Mouse (Mus musculus) lung, embryonic 14.5 days (tissue): Measurements from ENCODE around the gene Dscaml1. TPM values are rescaled to one million over a fixed set of nuclear protein-coding genes. Genes with fewer than 3 reads are reported as not detected.
A peak's percentile ranks its signal among the peaks of the same experiment; 100 is the strongest.

Experiments
- ATAC-seq: fragments of 200-750 bp; cut with Nextera tagmentation; 2 replicates; pipeline ENCODE4 v1.8.0; 2017; ENCODE audit warnings: mild to moderate bottlenecking, moderate TSS enrichment, moderate library complexity; ENCODE audit not compliant: insufficient read depth
- DNase-seq: peaks from one replicate; pipeline ENCODE4 v3.0.0-alpha.2; 2015
- H3K27ac ChIP-seq: fragments of 300-500 bp; sonication (generic); 2 replicates; pipeline ENCODE4 v1.5.1; 2014; ENCODE audit warnings: low read depth, mild to moderate bottlenecking, moderate library complexity
- H3K27me3 ChIP-seq: fragments of 300-500 bp; sonication (generic); 2 replicates; pipeline ENCODE4 v1.6.1; 2014; ENCODE audit warnings: low read length, control low read depth; ENCODE audit not compliant: insufficient read depth
- H3K36me3 ChIP-seq: fragments of 300-500 bp; sonication (generic); 2 replicates; pipeline ENCODE4 v1.6.1; 2014; ENCODE audit warnings: control low read depth; ENCODE audit not compliant: insufficient read depth
- H3K4me1 ChIP-seq: fragments of 300-500 bp; sonication (generic); 2 replicates; pipeline ENCODE4 v1.6.1; 2014; ENCODE audit warnings: antibody characterized with exemption, control low read depth; ENCODE audit not compliant: insufficient read depth
- H3K4me2 ChIP-seq: fragments of 300-500 bp; sonication (generic); 2 replicates; pipeline ENCODE4 v1.6.1; 2014; ENCODE audit warnings: mild to moderate bottlenecking
- H3K4me3 ChIP-seq: fragments of 300-500 bp; sonication (generic); 2 replicates; pipeline ENCODE4 v1.5.1; 2014; ENCODE audit warnings: low read depth, low read length
- H3K9ac ChIP-seq: fragments of 300-500 bp; sonication (generic); 2 replicates; pipeline ENCODE4 v1.6.1; 2014
- H3K9me3 ChIP-seq: fragments of 300-500 bp; sonication (generic); 2 replicates; pipeline ENCODE4 v1.6.1; 2016; ENCODE audit warnings: low read depth, low read length, control low read depth
- CTCF ChIP-seq: IDR thresholded peaks from 2 replicates; pipeline ENCODE4 v1.5.1; 2016; ENCODE audit warnings: antibody characterized with exemption, low read depth
- WGBS: fragments of 180-500 bp; shearing (Covaris S2); extraction: QIAGEN DNeasy Blood & Tissue Kit; methylation state at CpG from one replicate; pipeline ENCODE4 v1.1.7; 2014; 5-methylcytosine and 5-hydroxymethylcytosine counted together
- polyA plus RNA-seq: library from polyadenylated mRNA; unstranded; fragments of >200 nt; fragmentation: Nextera tagmentation; extraction: Ambion mirVana; gene quantifications from 2 replicates; pipeline ENCODE4 v1.2.1, GENCODE M21; 2014

Dscaml1 gene
- 0.05 and 0.20 TPM in 2 replicates for polyA plus RNA-seq

GRCm38 (mm10) chr9:45426456-45426855, at the start of gene Dscaml1:
Gene Dscaml1, plus strand, starts transcription at chr9:45426628.
- DNase-seq = no peak
- no peaks in the 10 kb centered on the region for H3K4me1 ChIP-seq
- no peak within 1 kb of the TSS for H3K4me3 ChIP-seq
- no peak for ATAC-seq
- H3K36me3 ChIP-seq = no peaks in the 10 kb centered on the region
- H3K27ac ChIP-seq = no peak within 1 kb of the TSS
- peaks cover 33% of the 10 kb centered on the region for H3K27me3 ChIP-seq
- no peak within 1 kb of the TSS for H3K4me2 ChIP-seq
- 78% methylated on average over 4 of the region's 4 CpGs for WGBS
- no peak within 1 kb of the TSS for H3K9ac ChIP-seq
- no peak for TF ChIP-seq CTCF
- H3K9me3 ChIP-seq = no peaks in the 10 kb centered on the region

- H3K4me2 ChIP-seq = no peak overlapping the region
- no peak for TF ChIP-seq CTCF
- H3K27ac ChIP-seq = 0 out of 2 replicates have a peak overlapping the region, but pooled peaks have one; percentile 2
- H3K27me3 ChIP-seq = no peaks in the 10 kb centered on the region
- H3K36me3 ChIP-seq = no peaks in the 10 kb centered on the region
- ATAC-seq (peak; percentile 71), DNase-seq (peak; percentile 31)
- no peaks in the 10 kb centered on the region for H3K9me3 ChIP-seq
- 50% methylated on average over 2 of the region's 2 CpGs for WGBS
- H3K9ac ChIP-seq = no peak overlapping the region
- H3K4me3 ChIP-seq = no peak overlapping the region
- 0 out of 2 replicates have a peak, but pooled peaks cover 3% of the 10 kb centered on the region for H3K4me1 ChIP-seq
Observed at GRCm38 (mm10) chr9:45376883-45377282, 49.5 kb upstream of the Dscaml1 start.

GRCm38 (mm10) chr9:45380411-45381251, 45.8 kb upstream of the Dscaml1 start:
- ATAC-seq = no peak
- no peak overlapping the region for H3K27ac ChIP-seq
- H3K36me3 ChIP-seq = no peaks in the 10 kb centered on the region
- H3K9ac ChIP-seq = no peak overlapping the region
- no peak overlapping the region for H3K4me3 ChIP-seq
- H3K9me3 ChIP-seq = no peaks in the 10 kb centered on the region
- no peaks in the 10 kb centered on the region for H3K4me1 ChIP-seq
- no peak overlapping the region for H3K4me2 ChIP-seq
- TF ChIP-seq CTCF = no peak
- 51% methylated on average over 10 of the region's 10 CpGs for WGBS
- H3K27me3 ChIP-seq = no peaks in the 10 kb centered on the region
- no peak for DNase-seq

GRCm38 (mm10) chr9:45382336-45382735, 44.1 kb upstream of the Dscaml1 start:
- Histone ChIP-seq H3K9ac (no peak overlapping the region), H3K4me1 (no peaks in the 10 kb centered on the region), H3K4me2 (no peak overlapping the region), H3K27ac (no peak overlapping the region), H3K36me3 (no peaks in the 10 kb centered on the region), H3K4me3 (no peak overlapping the region), H3K9me3 (no peaks in the 10 kb centered on the region), H3K27me3 (no peaks in the 10 kb centered on the region)
- ATAC-seq (no peak), DNase-seq (no peak)
- WGBS = 57% methylated on average over 5 of the region's 5 CpGs
- TF ChIP-seq CTCF = no peak

- WGBS = 84% methylated on average over 5 of the region's 5 CpGs
- ATAC-seq = no peak
- no peak for TF ChIP-seq CTCF
- no peak overlapping the region for H3K9ac ChIP-seq
- H3K27me3 ChIP-seq = no peaks in the 10 kb centered on the region
- H3K36me3 ChIP-seq = no peaks in the 10 kb centered on the region
- no peak overlapping the region for H3K27ac ChIP-seq
- no peak overlapping the region for H3K4me2 ChIP-seq
- no peaks in the 10 kb centered on the region for H3K9me3 ChIP-seq
- H3K4me3 ChIP-seq = no peak overlapping the region
- H3K4me1 ChIP-seq = no peaks in the 10 kb centered on the region
- DNase-seq = no peak
Observed at GRCm38 (mm10) chr9:45382834-45383233, 43.6 kb upstream of the Dscaml1 start.

- no peak overlapping the region for H3K9ac ChIP-seq
- no peak for ATAC-seq
- H3K36me3 ChIP-seq = no peaks in the 10 kb centered on the region
- WGBS = 93% methylated on average over 6 of the region's 6 CpGs
- H3K27ac ChIP-seq = no peak overlapping the region
- H3K4me2 ChIP-seq = no peak overlapping the region
- no peaks in the 10 kb centered on the region for H3K4me1 ChIP-seq
- no peak for TF ChIP-seq CTCF
- H3K4me3 ChIP-seq = no peak overlapping the region
- H3K9me3 ChIP-seq = no peaks in the 10 kb centered on the region
- H3K27me3 ChIP-seq = no peaks in the 10 kb centered on the region
- no peak for DNase-seq
Observed at GRCm38 (mm10) chr9:45383883-45384282, 42.5 kb upstream of the Dscaml1 start.

GRCm38 (mm10) chr9:45386698-45387097, 39.7 kb upstream of the Dscaml1 start:
- H3K27ac ChIP-seq = no peak overlapping the region
- no peak overlapping the region for H3K4me3 ChIP-seq
- no peaks in the 10 kb centered on the region for H3K4me1 ChIP-seq
- 79% methylated on average over 5 of the region's 5 CpGs for WGBS
- no peaks in the 10 kb centered on the region for H3K27me3 ChIP-seq
- DNase-seq (no peak), ATAC-seq (no peak)
- H3K4me2 ChIP-seq = no peak overlapping the region
- H3K9ac ChIP-seq = no peak overlapping the region
- H3K9me3 ChIP-seq = no peaks in the 10 kb centered on the region
- H3K36me3 ChIP-seq = no peaks in the 10 kb centered on the region
- no peak for TF ChIP-seq CTCF
